Mouse (Mus musculus) megakaryocyte, embryonic 14.5 days (primary cell): ENCODE results near the gene Lca5.

Experiments
- FLI1 ChIP-seq: IDR thresholded peaks from 2 replicates; pipeline ENCODE4 v1.6.1; 2012; ENCODE audit warnings: low read length, inconsistent platforms, mixed read lengths
- GATA1 ChIP-seq: IDR thresholded peaks from 3 replicates; pipeline ENCODE4 v1.6.1; 2012; ENCODE audit warnings: mixed read lengths, low read length, inconsistent platforms, borderline replicate concordance

- TF ChIP-seq GATA1 (no peak), FLI1 (no peak)
These were observed 27.9 kb downstream of the Lca5 start for GRCm38 (mm10) chr9:83413046-83413445.
